Mouse (Mus musculus): ENCODE data around the gene AI182371. TPM values are rescaled to one million over a fixed set of nuclear protein-coding genes. Genes with fewer than 3 reads are reported as not detected.

AI182371 gene
- total and polyA plus RNA-seq, 3 experiments = 0.56 to 0.74 (median 0.68) TPM

GRCm38 (mm10) chr2:35104843-35105242, 3.5 kb upstream of the AI182371 start:
- H3K9me3 ChIP-seq (replicated peaks; ENCODE audit: low read length) = no peaks in the 10 kb centered on the region
- H3K27ac ChIP-seq (ENCODE audit: insufficient read depth, low read depth) = no peak overlapping the region
- peaks cover 4% of the 10 kb centered on the region; the same call in 1 of the 2 replicates for H3K79me2 ChIP-seq (replicated peaks; ENCODE audit: control insufficient read depth, extremely low read depth, insufficient read depth, poor library complexity, severe bottlenecking)
- no peaks in the 10 kb centered on the region for H3K27me3 ChIP-seq (replicated peaks)
- dilution Hi-C loops (cut with MboI; ENCODE audit: extremely low pct_ligation_motif_present, extremely low pct_unique_long_range_greater_than_20kb, low sequenced_read_pairs) = no loop called here
- H3K4me1 ChIP-seq (ENCODE audit: control insufficient read depth in 1 of 2, insufficient read depth in 2 of 2) = peaks cover 3 to 15% of the 10 kb centered on the region in 2 experiments
- in situ Hi-C loops (cut with MboI; ENCODE audit: low pct_ligation_motif_present, low pct_unique_long_range_greater_than_20kb, low sequenced_read_pairs) = loop anchor here (5.0 to 25.0 kb wide), 3 partner anchors 53 to 318 kb away; partner anchors contain the start of genes Rabepk and Traf1
- H3K4me2 ChIP-seq (ENCODE audit: insufficient read depth, low read depth, poor library complexity, severe bottlenecking) = no peak overlapping the region
- H3K4me3 ChIP-seq (replicated peaks in 1 of 3; ENCODE audit: low read depth in 2 of 3, low read length in 2 of 3, poor library complexity in 1 of 3) = no peak overlapping the region
- H3K9ac ChIP-seq (ENCODE audit: insufficient read depth, low read depth) = no peak overlapping the region
- TF ChIP-seq MAX (IDR thresholded peaks at IDR 0.05; ENCODE audit: low read length) (no peak), CHD1 (IDR thresholded peaks at IDR 0.05; ENCODE audit: low read depth, low read length) (no peak)
- H3K36me3 ChIP-seq (replicated peaks in 1 of 2; ENCODE audit: control insufficient read depth in 1 of 2, insufficient read depth in 1 of 2, low read length in 1 of 2) = no peaks in the 10 kb centered on the region
- no peak for DNase-seq (ENCODE audit: extremely low read depth)

DNA sequence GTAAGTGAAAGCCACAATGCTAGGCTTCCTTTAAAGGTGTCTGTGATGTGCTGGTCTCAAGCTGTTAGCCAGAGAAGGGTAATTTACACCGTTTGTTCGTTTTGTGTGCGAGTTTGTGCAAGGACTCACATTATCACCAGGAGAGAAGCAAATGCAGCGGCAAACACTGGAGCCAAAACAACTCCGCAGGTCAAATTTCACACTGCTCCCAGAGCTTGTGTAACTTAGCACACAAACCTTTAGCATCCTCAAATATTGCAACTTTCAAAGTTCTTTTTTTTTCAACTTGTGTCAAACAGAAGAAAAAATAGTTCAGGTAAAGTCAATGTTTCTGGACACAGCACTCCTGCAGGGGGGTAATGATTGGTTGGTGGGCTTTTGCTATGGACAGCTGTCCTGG, 2.2 kb upstream of the AI182371 start:
- Histone ChIP-seq H3K4me3 (replicated peaks in 1 of 3; ENCODE audit: low read depth in 2 of 3, low read length in 2 of 3, poor library complexity in 1 of 3) (no peak overlapping the region), H3K4me2 (ENCODE audit: insufficient read depth, low read depth, poor library complexity, severe bottlenecking) (no peak overlapping the region), H3K79me2 (replicated peaks; ENCODE audit: control insufficient read depth, extremely low read depth, insufficient read depth, poor library complexity, severe bottlenecking) (no peaks in the 10 kb centered on the region), H3K36me3 (replicated peaks in 1 of 2; ENCODE audit: control insufficient read depth in 1 of 2, insufficient read depth in 1 of 2, low read length in 1 of 2) (no peaks in the 10 kb centered on the region), H3K9me3 (replicated peaks; ENCODE audit: low read length) (no peaks in the 10 kb centered on the region), H3K9ac (ENCODE audit: insufficient read depth, low read depth) (no peak overlapping the region), H3K4me1 (ENCODE audit: control insufficient read depth in 1 of 2, insufficient read depth in 2 of 2) (peaks cover 3 to 14% of the 10 kb centered on the region in 2 experiments), H3K27ac (ENCODE audit: insufficient read depth, low read depth) (no peak overlapping the region), H3K27me3 (replicated peaks) (no peaks in the 10 kb centered on the region)
- dilution Hi-C loops (cut with MboI; ENCODE audit: extremely low pct_ligation_motif_present, extremely low pct_unique_long_range_greater_than_20kb, low sequenced_read_pairs) = no loop called here
- no peak for TF ChIP-seq IRF4 (IDR thresholded peaks at IDR 0.05; ENCODE audit: low read depth, low read length)
- no peak for TF ChIP-seq ZMIZ1 (IDR thresholded peaks at IDR 0.05; ENCODE audit: low read depth, low read length)
- no peak for TF ChIP-seq NELFE (IDR thresholded peaks at IDR 0.05; ENCODE audit: low read depth, low read length)
- no peak for TF ChIP-seq MAZ (IDR thresholded peaks at IDR 0.05; ENCODE audit: low read depth, low read length)
- no peak for TF ChIP-seq USF1 (IDR thresholded peaks at IDR 0.05; ENCODE audit: low read depth, low read length)
- no peak for TF ChIP-seq KAT2A (IDR thresholded peaks at IDR 0.05; ENCODE audit: insufficient replicate concordance, low read length)
- no peak for TF ChIP-seq TBP (conservative IDR thresholded peaks at IDR 0.05; ENCODE audit: low read depth, low read length)
- no peak for TF ChIP-seq EP300 (IDR thresholded peaks at IDR 0.05; ENCODE audit: low read length)
- no peak for TF ChIP-seq ELF1 (IDR thresholded peaks at IDR 0.05; ENCODE audit: low read depth, low read length)
- in situ Hi-C loops (cut with MboI; ENCODE audit: low pct_ligation_motif_present, low pct_unique_long_range_greater_than_20kb, low sequenced_read_pairs) = loop anchor here (10.0 to 25.0 kb wide), 2 partner anchors 139 to 316 kb away; partner anchors contain the start of genes Rabepk and Traf1
- DNase-seq (ENCODE audit: extremely low read depth) = no peak

GRCm38 (mm10) chr2:35102777-35103176, 1.4 kb upstream of the AI182371 start:
- H3K9ac ChIP-seq (ENCODE audit: insufficient read depth, low read depth) = no peak overlapping the region
- no peak for TF ChIP-seq NRF1 (IDR thresholded peaks at IDR 0.05; ENCODE audit: low read depth, low read length)
- peak; percentile 84 for TF ChIP-seq MAFK (IDR thresholded peaks at IDR 0.05; ENCODE audit: insufficient replicate concordance, low read length)

More at GRCm38 (mm10) chr2:35102777-35103176, 1.4 kb upstream of the AI182371 start:
- H3K9me3 ChIP-seq (replicated peaks; ENCODE audit: low read length) = peaks cover 3% of the 10 kb centered on the region
- no peaks in the 10 kb centered on the region for H3K79me2 ChIP-seq (replicated peaks; ENCODE audit: control insufficient read depth, extremely low read depth, insufficient read depth, poor library complexity, severe bottlenecking)
- H3K4me3 ChIP-seq (replicated peaks in 1 of 3; ENCODE audit: low read depth in 2 of 3, low read length in 2 of 3, poor library complexity in 1 of 3) = no peak overlapping the region
- peaks cover 3 to 6% of the 10 kb centered on the region in 2 experiments; a peak in 3 of 4 replicates for H3K4me1 ChIP-seq (ENCODE audit: control insufficient read depth in 1 of 2, insufficient read depth in 2 of 2)
- DNase-seq (ENCODE audit: extremely low read depth) = no peak
- dilution Hi-C loops (cut with MboI; ENCODE audit: extremely low pct_ligation_motif_present, extremely low pct_unique_long_range_greater_than_20kb, low sequenced_read_pairs) = no loop called here
- no peak overlapping the region for H3K27ac ChIP-seq (ENCODE audit: insufficient read depth, low read depth)
- H3K36me3 ChIP-seq (replicated peaks in 1 of 2; ENCODE audit: control insufficient read depth in 1 of 2, insufficient read depth in 1 of 2, low read length in 1 of 2) = no peaks in the 10 kb centered on the region
- H3K4me2 ChIP-seq (ENCODE audit: insufficient read depth, low read depth, poor library complexity, severe bottlenecking) = no peak overlapping the region
- no peaks in the 10 kb centered on the region for H3K27me3 ChIP-seq (replicated peaks)
- in situ Hi-C loops (cut with MboI; ENCODE audit: low pct_ligation_motif_present, low pct_unique_long_range_greater_than_20kb, low sequenced_read_pairs) = loop anchor here (10.0 to 25.0 kb wide), 2 partner anchors 138 to 315 kb away; partner anchors contain the start of genes Rabepk and Traf1

Measured in CH12.LX (cell line).